Mouse (Mus musculus) stomach, embryonic 15.5 days (tissue): ENCODE results near the gene Pcgf2. TPM values are rescaled to one million over a fixed set of nuclear protein-coding genes. Genes with fewer than 3 reads are reported as not detected.

Experiments
- ATAC-seq: fragments of 200-750 bp; cut with Nextera tagmentation; 2 replicates; pipeline ENCODE4 v1.8.0; 2017; ENCODE audit warnings: low read depth, moderate number of reproducible peaks, moderate TSS enrichment; ENCODE audit not compliant: insufficient read depth, low FRiP score
- H3K27ac ChIP-seq: fragments of 300-500 bp; sonication (generic); 2 replicates; pipeline ENCODE4 v1.5.1; 2015; ENCODE audit warnings: mild to moderate bottlenecking, inconsistent platforms
- H3K27me3 ChIP-seq: fragments of 300-500 bp; sonication (generic); replicated peaks from 2 replicates; pipeline ENCODE4 v1.6.1; 2015; ENCODE audit warnings: inconsistent platforms
- H3K36me3 ChIP-seq: fragments of 300-500 bp; sonication (generic); 2 replicates; pipeline ENCODE4 v1.6.1; 2015; ENCODE audit warnings: inconsistent platforms
- H3K4me1 ChIP-seq: fragments of 300-500 bp; sonication (generic); 2 replicates; pipeline ENCODE4 v1.6.1; 2015; ENCODE audit warnings: inconsistent platforms
- H3K4me2 ChIP-seq: fragments of 300-500 bp; sonication (generic); 2 replicates; pipeline ENCODE4 v1.6.1; 2015; ENCODE audit warnings: mild to moderate bottlenecking, inconsistent platforms
- H3K4me3 ChIP-seq: fragments of 300-500 bp; sonication (generic); replicated peaks from 2 replicates; pipeline ENCODE4 v1.5.1; 2015; ENCODE audit warnings: inconsistent platforms
- H3K9ac ChIP-seq: fragments of 300-500 bp; sonication (generic); 2 replicates; pipeline ENCODE4 v1.6.1; 2015; ENCODE audit warnings: inconsistent platforms
- H3K9me3 ChIP-seq: fragments of 300-500 bp; sonication (generic); 2 replicates; pipeline ENCODE4 v1.6.1; 2016; ENCODE audit warnings: inconsistent platforms
- whole genome bisulfite sequencing: fragments of 180-500 bp; shearing (Covaris S2); methylation state at CpG from one replicate; pipeline ENCODE4 v1.1.7; 2015; 5-methylcytosine and 5-hydroxymethylcytosine counted together
- polyA plus RNA-seq: library from polyadenylated mRNA; unstranded; fragments of >200 nt; fragmentation: Nextera tagmentation; extraction: Ambion mirVana; gene quantifications from 2 replicates; pipeline ENCODE4 v1.2.1, GENCODE M21; 2015

The Pcgf2 gene
- polyA plus RNA-seq, 1 experiment from 2014 or later, result 12.1 TPM

DNA sequence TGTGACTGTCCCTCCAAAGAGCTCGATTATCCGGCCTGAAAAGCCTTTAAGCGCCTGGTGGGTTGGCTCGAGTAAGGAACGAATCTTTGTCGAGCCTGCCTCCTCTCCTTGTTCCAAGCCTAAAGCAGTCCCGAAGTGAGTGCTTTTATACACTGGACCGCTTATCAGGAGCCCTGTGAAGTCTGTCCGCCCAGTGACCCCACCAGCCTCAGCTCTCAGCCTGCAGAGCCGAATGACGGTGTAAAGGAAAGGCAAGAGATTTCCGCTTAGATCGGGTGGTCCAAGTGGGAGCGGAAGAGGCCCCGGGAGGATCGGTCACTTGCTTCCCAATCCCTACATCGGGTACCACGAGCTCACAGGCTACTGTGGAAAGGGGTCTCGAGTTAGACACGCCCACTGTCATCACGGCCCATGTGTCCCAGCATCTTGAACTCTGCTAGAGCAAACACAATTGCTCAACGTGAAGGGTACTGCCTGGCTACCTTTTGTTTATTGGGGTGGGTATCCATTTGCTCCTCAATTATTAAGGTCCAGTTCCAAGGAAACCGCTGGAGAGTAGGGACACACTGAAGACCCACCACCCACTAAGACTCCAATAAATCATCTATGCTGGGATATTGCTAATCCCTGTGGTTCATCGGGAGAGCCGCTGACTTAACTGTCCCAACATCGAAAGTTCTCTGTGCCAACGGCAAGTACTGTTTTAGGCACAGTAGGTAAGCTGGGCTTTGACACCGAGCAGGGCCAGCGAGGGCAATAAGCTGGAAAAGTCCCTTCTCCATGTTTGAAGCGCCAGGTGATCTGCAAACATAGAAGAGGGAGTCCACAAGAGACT lies 666 bp upstream of the Pcgf2 start:
- Histone ChIP-seq H3K27ac (peak overlapping the region; percentile 99), H3K9me3 (no peaks in the 10 kb centered on the region), H3K4me3 (peak overlapping the region; percentile 89), H3K9ac (peak overlapping the region; percentile 76), H3K4me1 (peaks cover 44% of the 10 kb centered on the region), H3K4me2 (peak overlapping the region; percentile 92), H3K27me3 (no peaks in the 10 kb centered on the region), H3K36me3 (no peaks in the 10 kb centered on the region)
- no peak for ATAC-seq
- WGBS, result 14% methylated on average over 30 of the region's 30 CpGs

DNA sequence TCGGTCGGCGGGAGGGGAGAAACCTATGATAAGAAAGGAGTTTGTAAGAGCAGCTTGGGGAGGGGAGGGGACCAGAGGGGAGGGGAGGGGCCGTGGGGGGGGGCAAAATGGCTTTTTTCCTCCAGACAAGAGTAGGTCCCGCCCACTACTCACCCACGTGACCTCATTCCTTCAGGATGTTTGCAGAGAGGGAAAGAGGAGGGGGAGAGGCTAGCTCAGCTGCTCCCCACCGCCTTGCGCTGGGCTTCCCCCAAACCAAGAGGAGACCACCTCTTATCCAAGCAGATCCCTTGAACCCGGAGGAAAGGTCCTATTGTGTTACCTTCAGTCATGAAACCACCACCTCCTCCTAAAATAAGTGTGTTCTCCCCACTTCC lies 683 bp downstream of the Pcgf2 start:
- H3K36me3 ChIP-seq, result no peaks in the 10 kb centered on the region
- WGBS, result 0% methylated on average over 6 of the region's 9 CpGs
- H3K4me3 ChIP-seq, result peak overlapping the region; percentile 89
- peak overlapping the region; percentile 99 for H3K27ac ChIP-seq
- peaks cover 56% of the 10 kb centered on the region for H3K4me1 ChIP-seq
- peak overlapping the region; percentile 92 for H3K4me2 ChIP-seq
- H3K9me3 ChIP-seq, result no peaks in the 10 kb centered on the region
- ATAC-seq, result 0 out of 2 replicates have a peak, but pooled peaks have one; percentile 11
- H3K27me3 ChIP-seq, result no peaks in the 10 kb centered on the region
- H3K9ac ChIP-seq, result peak overlapping the region; percentile 82

DNA sequence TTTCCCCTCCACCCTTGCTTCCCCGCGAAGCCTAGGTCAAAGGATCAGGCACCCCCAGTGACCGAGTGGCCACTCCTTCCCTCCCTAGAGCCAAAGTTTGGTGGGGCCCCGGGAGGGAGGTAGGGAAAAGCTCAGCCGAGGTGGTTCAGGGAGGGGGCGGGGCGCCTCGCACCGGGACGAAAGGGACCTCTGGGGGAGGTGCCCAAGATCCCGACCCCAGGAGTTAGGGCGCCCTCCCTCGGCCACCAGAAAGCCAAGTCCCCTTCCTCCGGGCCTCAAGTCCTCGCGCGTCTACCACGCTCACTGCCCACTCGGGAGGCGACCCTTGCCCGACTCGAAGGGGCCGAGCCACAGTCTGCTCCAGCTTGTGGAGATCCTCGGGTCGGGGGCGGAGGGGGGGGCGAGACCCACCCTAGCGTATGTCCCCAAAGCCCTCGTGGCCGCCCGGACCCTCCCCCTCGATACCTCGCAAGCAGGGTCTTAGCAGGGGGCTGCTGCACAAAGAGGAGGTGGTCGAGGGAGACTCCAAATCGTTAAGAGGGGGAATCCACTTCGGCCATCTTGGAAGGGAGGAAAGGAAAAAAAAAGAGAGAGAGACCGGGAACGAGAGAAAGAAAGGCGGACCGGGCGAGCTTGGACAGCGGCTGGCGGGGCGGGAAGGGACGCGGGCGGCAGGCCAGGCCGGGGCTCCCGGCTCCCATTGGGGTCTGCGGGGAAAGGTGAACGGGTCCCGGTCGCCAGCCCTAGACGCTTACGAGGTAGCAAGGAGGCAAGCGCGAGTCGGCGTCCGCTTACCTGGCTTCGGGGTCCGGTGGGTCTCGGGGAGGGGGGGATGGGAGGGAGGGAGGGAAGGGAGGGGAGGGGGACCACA lies 1.3 kb downstream of the Pcgf2 start:
- Histone ChIP-seq H3K27ac (peak overlapping the region; percentile 99), H3K9ac (peak overlapping the region; percentile 82), H3K4me2 (peak overlapping the region; percentile 92), H3K4me3 (peak overlapping the region; percentile 89), H3K9me3 (no peaks in the 10 kb centered on the region), H3K27me3 (no peaks in the 10 kb centered on the region), H3K4me1 (peaks cover 55% of the 10 kb centered on the region), H3K36me3 (no peaks in the 10 kb centered on the region)
- under 1% methylated on average over 52 of the region's 63 CpGs for WGBS
- no peak for ATAC-seq

DNA sequence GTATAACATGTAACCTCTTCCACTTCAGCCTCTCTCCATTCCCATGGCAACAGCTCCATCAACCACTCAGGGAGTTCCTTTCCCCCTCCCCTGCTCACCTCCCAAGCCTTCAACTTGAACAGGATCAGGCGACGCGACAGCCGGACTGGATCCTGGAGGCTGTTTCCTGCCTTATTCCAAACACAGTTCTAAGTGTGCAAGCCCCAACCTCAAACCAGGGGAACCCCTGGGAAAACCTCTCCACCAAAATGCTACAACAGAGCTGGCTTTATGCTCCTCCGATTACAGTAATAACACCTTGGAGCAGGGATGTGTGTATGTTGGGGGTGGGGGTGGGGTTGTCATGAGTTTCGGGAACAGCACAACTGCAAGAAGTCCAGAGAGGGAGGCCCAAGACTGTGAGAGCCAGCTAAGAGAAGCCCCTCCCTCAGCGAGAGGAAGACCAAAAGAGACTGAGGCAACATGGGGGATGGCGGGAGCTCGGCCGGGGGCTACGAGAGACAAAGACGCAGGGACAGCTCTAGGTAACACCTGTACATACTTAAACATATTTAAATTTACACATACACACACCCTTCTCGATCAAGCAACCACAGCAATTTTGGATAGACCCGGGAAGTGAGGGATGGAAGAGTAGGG lies 2.3 kb downstream of the Pcgf2 start:
- peaks cover 53% of the 10 kb centered on the region for H3K4me1 ChIP-seq
- peak overlapping the region; percentile 92 for H3K4me2 ChIP-seq
- WGBS, result 3% methylated on average over 14 of the region's 14 CpGs
- H3K27me3 ChIP-seq, result no peaks in the 10 kb centered on the region
- H3K4me3 ChIP-seq, result peak overlapping the region; percentile 89
- no peak for ATAC-seq
- H3K36me3 ChIP-seq, result no peaks in the 10 kb centered on the region
- peak overlapping the region; percentile 99 for H3K27ac ChIP-seq
- no peaks in the 10 kb centered on the region for H3K9me3 ChIP-seq
- H3K9ac ChIP-seq, result peak overlapping the region; percentile 82; the same call in 1 of the 2 replicates

DNA sequence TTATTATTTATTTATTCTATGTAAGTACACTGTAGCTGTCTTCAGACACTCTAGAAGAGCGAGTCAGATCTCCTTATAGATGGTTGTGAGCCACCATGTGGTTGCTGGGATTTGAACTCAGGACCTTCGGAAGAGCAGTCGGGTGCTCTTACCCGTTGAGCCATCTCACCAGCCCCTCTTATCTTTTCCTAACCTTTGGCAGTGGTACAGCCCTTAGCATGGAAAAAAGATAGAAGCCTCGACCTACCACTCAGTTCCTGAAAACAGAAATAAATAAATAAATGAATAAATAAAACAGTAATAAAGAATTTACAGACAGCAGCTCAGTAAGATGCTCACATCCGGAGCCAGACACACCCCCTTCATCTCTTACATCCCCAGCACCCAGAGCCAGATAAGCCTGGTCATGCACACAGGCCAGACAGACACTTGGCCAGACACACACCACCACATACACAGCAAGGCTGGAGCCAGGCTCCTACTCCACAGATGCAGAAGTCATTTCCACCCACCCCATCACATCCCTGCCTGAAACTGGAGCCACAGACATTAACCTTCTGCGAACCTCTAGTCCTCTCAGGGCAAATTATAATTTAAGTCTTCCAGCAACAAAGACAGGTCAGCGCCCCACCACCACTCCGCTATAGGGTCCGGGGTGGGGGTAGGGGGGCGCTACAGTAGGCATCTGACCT lies 3.0 kb downstream of the Pcgf2 start:
- H3K4me2 ChIP-seq, result peak overlapping the region; percentile 92
- H3K27me3 ChIP-seq, result no peaks in the 10 kb centered on the region
- H3K4me3 ChIP-seq, result peak overlapping the region; percentile 89
- H3K27ac ChIP-seq, result peak overlapping the region; percentile 99
- ATAC-seq, result no peak
- WGBS, result 49% methylated on average over 11 of the region's 11 CpGs
- H3K4me1 ChIP-seq, result peaks cover 53% of the 10 kb centered on the region
- peak overlapping the region; percentile 82; the same call in 1 of the 2 replicates for H3K9ac ChIP-seq
- H3K36me3 ChIP-seq, result no peaks in the 10 kb centered on the region
- no peaks in the 10 kb centered on the region for H3K9me3 ChIP-seq

DNA sequence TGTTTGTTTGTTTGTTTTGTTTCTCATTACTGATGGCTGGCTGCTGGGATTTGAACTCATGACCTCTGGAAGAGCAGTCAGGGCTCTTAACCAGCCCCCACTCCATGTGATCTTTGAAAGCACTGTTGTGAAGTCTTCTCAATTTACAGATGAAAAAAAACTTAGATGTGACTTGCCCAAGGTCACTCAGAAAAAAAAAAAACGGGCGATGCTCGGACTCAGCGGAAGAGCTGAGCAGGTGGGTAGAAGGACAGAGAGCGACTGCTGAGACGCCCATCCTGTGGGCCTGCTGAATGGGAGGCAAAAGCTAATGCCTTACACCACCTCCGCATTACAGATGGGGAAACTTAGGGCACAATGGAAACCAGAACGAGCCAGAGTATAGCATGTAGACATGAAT lies 3.6 kb downstream of the Pcgf2 start:
- no peak for ATAC-seq
- peaks cover 6% of the 10 kb centered on the region for H3K36me3 ChIP-seq
- H3K27ac ChIP-seq, result no peak overlapping the region
- no peak overlapping the region for H3K4me3 ChIP-seq
- no peaks in the 10 kb centered on the region for H3K27me3 ChIP-seq
- H3K9ac ChIP-seq, result no peak overlapping the region
- no peak overlapping the region for H3K4me2 ChIP-seq
- H3K9me3 ChIP-seq, result no peaks in the 10 kb centered on the region
- peaks cover 50% of the 10 kb centered on the region for H3K4me1 ChIP-seq
- WGBS, result 74% methylated on average over 8 of the region's 8 CpGs

DNA sequence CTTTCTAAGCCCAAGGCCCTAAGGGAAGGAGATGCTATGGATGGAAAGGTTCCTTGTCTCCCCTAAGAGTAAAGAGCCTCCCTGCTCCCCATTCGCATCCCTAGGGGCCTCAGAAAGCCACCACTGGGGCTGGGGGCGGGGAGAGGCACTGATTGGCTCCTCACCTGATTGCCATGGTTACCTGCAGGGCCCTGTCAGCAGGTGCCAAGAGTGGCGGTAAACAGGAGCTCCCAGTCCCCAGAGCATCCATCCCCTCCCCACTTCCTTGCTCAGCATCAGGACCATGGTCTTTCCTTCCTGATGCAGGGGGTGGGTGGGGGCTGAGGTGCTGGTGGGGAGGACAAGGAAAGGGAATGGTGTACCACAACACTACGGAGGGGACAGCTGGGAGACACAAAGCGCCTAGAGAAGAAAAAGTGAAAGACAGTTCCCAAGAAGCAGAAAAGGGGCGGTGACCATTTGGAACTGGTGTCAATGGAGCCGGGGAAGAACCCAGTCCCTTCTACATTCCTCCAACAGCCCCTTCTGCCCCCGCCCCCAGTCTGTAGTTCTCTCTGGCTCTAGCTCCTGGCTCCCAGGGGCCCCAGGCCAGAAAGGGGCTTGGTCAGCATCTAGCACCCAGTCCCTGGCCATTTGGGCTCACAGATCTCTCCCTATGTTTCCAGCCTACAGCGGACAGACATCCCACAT lies 4.4 kb downstream of the Pcgf2 start:
- no peaks in the 10 kb centered on the region for H3K27me3 ChIP-seq
- H3K4me3 ChIP-seq, result 0 out of 2 replicates have a peak overlapping the region, but pooled peaks have one; percentile 1
- no peak for ATAC-seq
- no peaks in the 10 kb centered on the region for H3K9me3 ChIP-seq
- peaks cover 42% of the 10 kb centered on the region for H3K4me1 ChIP-seq
- WGBS, result 45% methylated on average over 9 of the region's 9 CpGs
- peak overlapping the region; percentile 76 for H3K27ac ChIP-seq
- no peak overlapping the region; the same call in 1 of the 2 replicates for H3K9ac ChIP-seq
- peaks cover 14% of the 10 kb centered on the region for H3K36me3 ChIP-seq
- H3K4me2 ChIP-seq, result peak overlapping the region; percentile 24

DNA sequence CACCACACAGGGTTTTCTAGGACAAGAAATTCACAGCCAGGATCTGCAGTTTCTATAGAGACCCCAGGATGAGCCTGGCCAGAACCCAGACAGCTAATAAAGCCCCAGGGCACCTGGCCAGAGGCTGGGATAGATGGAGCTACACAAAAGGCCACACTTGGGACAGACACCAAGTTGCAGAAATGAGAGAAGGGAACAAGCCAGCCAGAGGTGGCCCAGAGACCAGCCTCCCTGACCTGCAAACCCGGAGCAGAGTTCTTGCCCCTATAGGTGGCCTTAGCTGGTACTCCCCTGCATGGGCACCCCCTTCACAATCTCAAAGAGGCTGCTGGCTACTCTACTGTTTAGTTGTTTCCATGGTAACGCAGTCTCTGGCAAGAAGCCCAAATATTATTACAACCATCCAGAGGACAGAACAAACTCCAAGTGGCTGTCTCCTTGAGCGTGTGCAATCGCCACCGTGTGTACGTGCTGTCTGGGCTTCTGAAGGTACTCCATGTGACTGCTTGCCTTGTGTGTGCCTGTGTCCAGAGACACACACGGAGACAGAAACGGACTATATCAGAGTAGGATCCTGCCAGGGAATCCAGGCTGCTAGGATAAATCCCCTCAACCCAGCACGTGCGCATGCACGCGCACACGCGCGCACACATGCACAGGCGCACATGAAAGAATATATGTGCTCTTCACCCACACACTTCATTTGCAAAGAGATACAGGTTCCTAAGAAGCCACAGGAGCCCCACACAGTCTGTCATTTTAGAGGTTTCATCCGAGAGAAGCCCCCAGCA lies 5.2 kb downstream of the Pcgf2 start:
- Histone ChIP-seq H3K36me3 (peaks cover 22% of the 10 kb centered on the region), H3K27ac (peak overlapping the region; percentile 76), H3K9ac (no peak overlapping the region), H3K9me3 (no peaks in the 10 kb centered on the region), H3K4me2 (peak overlapping the region; percentile 24), H3K4me3 (0 out of 2 replicates have a peak overlapping the region, but pooled peaks have one; percentile 1), H3K27me3 (no peaks in the 10 kb centered on the region), H3K4me1 (peaks cover 40% of the 10 kb centered on the region)
- 0 out of 2 replicates have a peak, but pooled peaks have one; percentile 4 for ATAC-seq
- 48% methylated on average over 17 of the region's 17 CpGs for WGBS

DNA sequence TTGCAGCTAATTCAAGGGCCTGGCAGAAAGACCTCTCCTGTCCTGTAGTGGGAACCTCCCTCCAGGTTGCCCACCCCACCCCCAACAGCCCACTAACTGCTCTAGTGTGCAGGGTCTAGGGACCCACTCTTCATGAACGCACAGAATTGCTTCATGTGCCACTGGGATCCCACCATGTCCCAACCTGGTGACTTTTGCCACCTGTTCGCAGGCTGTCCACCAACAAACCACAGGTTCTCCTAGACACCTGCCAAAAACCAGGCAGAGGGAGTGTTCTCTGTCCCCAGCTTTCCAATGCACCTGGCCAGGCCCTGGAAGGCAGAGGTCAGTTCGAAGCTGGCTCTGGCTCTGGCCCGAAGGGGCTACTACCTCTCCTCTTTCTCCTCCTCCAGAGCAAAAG lies 5.9 kb downstream of the Pcgf2 start:
- ATAC-seq, result no peak
- Histone ChIP-seq H3K9me3 (no peaks in the 10 kb centered on the region), H3K27ac (peak overlapping the region; percentile 76; the same call in 1 of the 2 replicates), H3K4me2 (peak overlapping the region; percentile 24), H3K4me3 (no peak overlapping the region), H3K4me1 (peaks cover 40% of the 10 kb centered on the region), H3K27me3 (no peaks in the 10 kb centered on the region), H3K36me3 (peaks cover 25% of the 10 kb centered on the region), H3K9ac (no peak overlapping the region)
- WGBS, result 78% methylated on average over 4 of the region's 4 CpGs

DNA sequence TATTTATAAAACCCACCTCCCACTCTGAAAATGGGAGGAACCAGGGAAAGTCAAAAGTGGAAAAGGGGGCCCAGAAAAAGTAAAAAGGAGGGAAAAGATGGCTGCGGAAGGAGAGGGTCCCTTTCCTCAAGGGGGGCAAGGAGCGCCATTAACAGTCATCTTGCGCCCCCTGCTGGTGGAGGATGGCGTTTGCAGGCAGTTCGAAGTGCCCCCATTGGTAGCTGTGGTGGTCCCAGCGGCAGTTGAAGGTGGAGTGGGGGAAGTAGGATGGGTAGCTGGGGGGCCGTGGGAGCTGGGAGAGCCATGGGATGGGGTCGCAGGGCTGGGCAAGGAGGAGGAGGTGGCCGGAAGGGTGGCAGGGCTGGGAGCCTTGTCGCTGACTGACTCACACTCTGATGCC lies 10.4 kb downstream of the Pcgf2 start:
- peaks cover 29% of the 10 kb centered on the region for H3K4me1 ChIP-seq
- no peak overlapping the region for H3K4me3 ChIP-seq
- H3K36me3 ChIP-seq, result peaks cover 29% of the 10 kb centered on the region
- no peak overlapping the region for H3K4me2 ChIP-seq
- WGBS, result 30% methylated on average over 10 of the region's 10 CpGs
- H3K9ac ChIP-seq, result no peak overlapping the region
- no peak for ATAC-seq
- no peaks in the 10 kb centered on the region for H3K9me3 ChIP-seq
- H3K27ac ChIP-seq, result no peak overlapping the region
- no peaks in the 10 kb centered on the region for H3K27me3 ChIP-seq
